Mouse (Mus musculus): ENCODE measurements around the gene Son. TPM values are rescaled to one million over a fixed set of nuclear protein-coding genes. Genes with fewer than 3 reads are reported as not detected.
"Not testable (repeated sequence)": the region's sequence is repeated elsewhere in the genome, so short reads cannot be mapped to it uniquely, and the experiment has no call there.

Gene Son
- polyA plus RNA-seq, 1 experiment from 2014 or later: 101 TPM

DNA sequence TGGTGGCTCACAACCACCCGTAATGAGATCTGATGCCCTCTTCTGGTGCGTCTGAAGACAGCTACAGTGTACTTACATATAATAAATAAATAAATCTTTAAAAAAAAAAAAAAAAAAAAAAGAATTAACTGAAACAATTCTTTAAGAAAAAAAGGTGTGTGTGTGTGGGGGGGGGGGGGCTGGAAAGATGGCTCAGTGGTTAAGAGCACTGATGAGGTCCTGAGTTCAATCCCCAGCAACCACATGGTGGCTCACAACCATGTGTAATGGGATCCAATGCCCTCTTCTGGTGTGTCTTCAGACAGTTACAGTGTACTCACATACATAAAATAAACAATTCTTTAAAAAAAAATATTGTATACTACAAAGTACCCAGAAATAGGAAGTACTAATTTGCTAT is 1.9 kb upstream of the Son start:
- H3K9me3 ChIP-seq (ENCODE audit: control insufficient read depth, low read length); ATAC-seq (replicated peaks; ENCODE audit: low FRiP score); DNase-seq (ENCODE audit: low spot score); H3K9ac ChIP-seq (ENCODE audit: low read depth, low read length); H3K27ac ChIP-seq (ENCODE audit: low read depth, low read length); H3K27me3 ChIP-seq (replicated peaks; ENCODE audit: control insufficient read depth, insufficient read depth, low read length): not testable (repeated sequence)
- peak overlapping the region; percentile 35; the same call in 1 of the 2 replicates for H3K4me2 ChIP-seq
- no CpG with 5 or more reads among the region's 2 CpGs for WGBS
- H3K4me1 ChIP-seq (replicated peaks; ENCODE audit: control insufficient read depth, insufficient read depth, low read length): peaks cover 15% of the 10 kb centered on the region
- peak overlapping the region; percentile 33; the same call in 1 of the 2 replicates for H3K4me3 ChIP-seq (ENCODE audit: low read depth, low read length)
- H3K36me3 ChIP-seq (ENCODE audit: control insufficient read depth, insufficient read depth, low read length): peaks cover 21% of the 10 kb centered on the region; the same call in 1 of the 2 replicates

DNA sequence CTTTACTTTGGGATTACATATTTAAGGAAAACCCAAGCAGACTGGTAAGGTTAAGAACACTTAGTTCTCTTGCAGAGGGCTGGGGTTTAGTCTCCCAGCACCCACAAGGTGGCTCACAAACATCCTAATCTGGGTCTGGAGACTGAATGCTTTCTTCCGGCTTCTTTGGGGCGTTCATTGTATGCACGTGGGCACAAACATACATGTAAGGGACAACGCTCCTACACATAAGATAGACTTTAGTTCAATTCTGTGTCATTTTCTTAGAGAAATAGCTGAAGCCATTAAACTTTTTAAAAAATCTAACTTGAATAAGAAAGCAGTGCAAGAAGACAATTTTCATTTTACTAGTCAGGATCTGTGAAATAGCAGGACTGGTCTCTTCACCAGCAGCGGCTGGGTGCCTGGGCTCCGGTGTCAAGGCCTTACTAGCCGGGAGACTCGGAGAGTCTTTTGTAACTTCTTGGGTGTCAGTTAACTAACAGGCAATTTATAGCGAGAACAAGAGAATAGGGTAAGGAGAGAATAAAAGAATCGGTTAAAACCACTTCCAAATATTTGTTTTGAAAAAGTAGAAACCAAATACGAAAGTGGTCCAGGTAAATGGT is 1.2 kb upstream of the Son start:
- Histone ChIP-seq H3K27me3 (replicated peaks; ENCODE audit: control insufficient read depth, insufficient read depth, low read length) (no peaks in the 10 kb centered on the region), H3K36me3 (ENCODE audit: control insufficient read depth, insufficient read depth, low read length) (peaks cover 22% of the 10 kb centered on the region; the same call in 1 of the 2 replicates)
- WGBS: under 1% methylated on average over 11 of the region's 11 CpGs

DNA sequence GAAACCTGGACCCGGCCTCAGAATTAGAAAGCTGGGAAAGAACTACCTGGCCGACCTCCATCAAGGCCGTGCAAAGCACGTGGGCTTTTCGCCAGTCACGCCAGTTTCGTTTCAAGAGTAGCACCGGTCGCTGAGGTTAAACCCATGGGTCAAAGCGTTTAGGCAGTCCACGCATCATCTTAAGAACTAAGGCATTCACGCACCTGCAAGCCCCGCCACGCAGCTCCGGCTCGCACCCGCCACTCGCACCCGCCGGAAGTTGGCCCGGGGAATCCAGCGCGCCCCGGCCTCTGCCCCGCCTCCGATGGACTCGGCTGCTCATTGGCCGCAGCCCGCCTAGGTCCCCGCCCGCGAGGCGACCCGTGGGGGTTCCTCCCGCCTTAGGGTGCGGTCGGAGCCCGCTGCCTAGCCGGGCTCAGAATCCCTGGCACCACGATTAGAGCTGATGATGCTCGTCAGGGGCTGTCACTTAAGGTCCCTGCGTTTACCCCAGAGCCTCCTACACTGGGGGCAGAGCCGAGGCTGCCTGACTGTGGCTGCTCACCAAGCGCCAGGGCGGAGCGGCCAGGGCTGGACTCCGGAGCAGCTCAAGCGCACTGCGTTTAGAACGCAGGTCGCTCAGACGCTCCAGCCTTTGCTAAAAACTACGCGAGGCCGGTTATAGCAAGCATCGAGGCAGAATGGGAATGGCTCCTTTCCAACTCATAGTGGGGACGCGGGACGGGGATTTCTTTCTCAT is 456 bp upstream of the Son start, which contains the start of gene Gart:
Gene Gart, minus strand, starts transcription at position 272 of the 739 bp plus-strand sequence.
- under 1% methylated on average over 59 of the region's 59 CpGs for WGBS
- Histone ChIP-seq H3K27me3 (replicated peaks; ENCODE audit: control insufficient read depth, insufficient read depth, low read length) (no peaks in the 10 kb centered on the region), H3K4me2 (peak within 1 kb of the TSS; percentile 99), H3K4me1 (replicated peaks; ENCODE audit: control insufficient read depth, insufficient read depth, low read length) (peaks cover 15% of the 10 kb centered on the region), H3K27ac (ENCODE audit: low read depth, low read length) (peak within 1 kb of the TSS; percentile 99), H3K9me3 (ENCODE audit: control insufficient read depth, low read length) (no peaks in the 10 kb centered on the region), H3K4me3 (ENCODE audit: low read depth, low read length) (peak within 1 kb of the TSS; percentile 83), H3K36me3 (ENCODE audit: control insufficient read depth, insufficient read depth, low read length) (peaks cover 20% of the 10 kb centered on the region), H3K9ac (ENCODE audit: low read depth, low read length) (peak within 1 kb of the TSS; percentile 96)
- DNase-seq (ENCODE audit: low spot score): peak; percentile 95
- peak; percentile 88 for ATAC-seq (replicated peaks; ENCODE audit: low FRiP score)

More for the DNA sequence above, 1.2 kb upstream of the Son start:
- ATAC-seq (replicated peaks; ENCODE audit: low FRiP score): no peak
- Histone ChIP-seq H3K9ac (ENCODE audit: low read depth, low read length) (peak overlapping the region; percentile 96), H3K4me3 (ENCODE audit: low read depth, low read length) (peak overlapping the region; percentile 83), H3K27ac (ENCODE audit: low read depth, low read length) (peak overlapping the region; percentile 99; the same call in 1 of the 2 replicates), H3K4me2 (peak overlapping the region; percentile 99), H3K4me1 (replicated peaks; ENCODE audit: control insufficient read depth, insufficient read depth, low read length) (peaks cover 15% of the 10 kb centered on the region), H3K9me3 (ENCODE audit: control insufficient read depth, low read length) (no peaks in the 10 kb centered on the region)
- DNase-seq (ENCODE audit: low spot score): no peak

DNA sequence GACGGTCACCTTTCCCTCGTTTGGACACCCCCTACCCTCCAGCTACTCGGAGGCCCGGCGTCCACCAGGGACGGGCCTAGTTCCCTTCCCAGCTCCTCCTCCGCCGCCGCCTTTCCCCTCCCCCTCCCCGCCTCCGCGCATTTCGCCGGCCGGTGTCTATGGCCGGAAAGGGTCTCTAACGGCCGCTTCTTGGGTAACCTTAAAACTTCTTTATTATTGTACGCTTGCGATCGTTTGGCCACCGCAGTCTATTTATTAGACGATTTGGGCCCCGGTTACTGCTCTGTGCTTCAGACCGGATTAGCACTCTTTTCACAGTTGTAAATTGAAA is 879 bp downstream of the Son start:
- H3K27me3 ChIP-seq (replicated peaks; ENCODE audit: control insufficient read depth, insufficient read depth, low read length): no peaks in the 10 kb centered on the region
- H3K36me3 ChIP-seq (ENCODE audit: control insufficient read depth, insufficient read depth, low read length): peaks cover 19% of the 10 kb centered on the region
- H3K4me1 ChIP-seq (replicated peaks; ENCODE audit: control insufficient read depth, insufficient read depth, low read length): peaks cover 19% of the 10 kb centered on the region
- peak overlapping the region; percentile 77 for H3K9ac ChIP-seq (ENCODE audit: low read depth, low read length)
- H3K4me2 ChIP-seq: peak overlapping the region; percentile 79
- WGBS: under 1% methylated on average over 25 of the region's 25 CpGs
- peak; percentile 61 for ATAC-seq (replicated peaks; ENCODE audit: low FRiP score)
- peak overlapping the region; percentile 92 for H3K27ac ChIP-seq (ENCODE audit: low read depth, low read length)
- H3K4me3 ChIP-seq (ENCODE audit: low read depth, low read length): peak overlapping the region; percentile 83
- H3K9me3 ChIP-seq (ENCODE audit: control insufficient read depth, low read length): no peaks in the 10 kb centered on the region
- DNase-seq (ENCODE audit: low spot score): peak; percentile 82

DNA sequence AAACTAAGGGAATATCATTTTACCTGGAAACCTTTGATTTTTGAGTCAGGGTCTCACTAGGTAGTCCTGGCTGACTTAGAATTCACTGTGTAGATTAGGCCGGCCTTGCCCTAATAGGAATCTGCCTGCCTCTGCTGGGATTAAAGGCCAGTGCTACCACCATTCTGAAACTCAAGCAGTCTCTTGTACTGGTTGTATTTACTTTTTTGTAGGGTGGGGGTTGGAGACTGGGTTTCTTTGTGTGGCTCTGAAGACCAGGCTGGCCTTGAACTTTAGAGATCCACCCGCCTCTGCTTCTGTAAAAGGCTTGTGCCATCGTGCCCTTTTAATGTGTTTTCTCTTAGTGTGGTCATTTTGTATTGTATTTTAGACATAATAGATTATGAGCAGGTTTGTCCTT is 1.9 kb downstream of the Son start:
- Histone ChIP-seq H3K36me3 (ENCODE audit: control insufficient read depth, insufficient read depth, low read length) (peaks cover 19% of the 10 kb centered on the region), H3K4me3 (ENCODE audit: low read depth, low read length) (peak overlapping the region; percentile 83), H3K9ac (ENCODE audit: low read depth, low read length) (peak overlapping the region; percentile 53), H3K4me2 (peak overlapping the region; percentile 79), H3K27me3 (replicated peaks; ENCODE audit: control insufficient read depth, insufficient read depth, low read length) (no peaks in the 10 kb centered on the region), H3K9me3 (ENCODE audit: control insufficient read depth, low read length) (no peaks in the 10 kb centered on the region), H3K4me1 (replicated peaks; ENCODE audit: control insufficient read depth, insufficient read depth, low read length) (peaks cover 18% of the 10 kb centered on the region), H3K27ac (ENCODE audit: low read depth, low read length) (no peak overlapping the region)
- DNase-seq (ENCODE audit: low spot score) (no peak), ATAC-seq (replicated peaks; ENCODE audit: low FRiP score) (no peak)
- WGBS: 42% methylated on average over 3 of the region's 3 CpGs

DNA sequence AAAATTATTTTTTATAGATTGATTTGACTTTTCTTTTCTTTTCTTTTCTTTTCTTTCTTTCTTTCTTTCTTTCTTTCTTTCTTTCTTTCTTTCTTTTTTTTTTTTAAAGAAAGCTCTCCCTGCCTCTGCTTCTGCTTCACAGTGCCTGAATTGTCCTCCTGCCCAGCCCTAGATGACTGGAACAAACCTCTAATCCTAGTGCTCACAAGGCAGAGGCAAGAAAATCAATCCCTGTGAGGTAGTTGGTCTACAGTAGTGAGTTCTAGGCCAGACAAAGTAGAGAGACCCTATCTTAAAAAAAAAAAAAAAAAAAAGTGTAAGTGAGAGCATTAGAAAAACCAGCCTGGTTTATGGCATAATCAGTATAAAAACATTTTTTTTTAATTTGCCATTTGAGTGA is 2.5 kb downstream of the Son start:
- Histone ChIP-seq H3K4me3 (ENCODE audit: low read depth, low read length) (no peak overlapping the region), H3K9me3 (ENCODE audit: control insufficient read depth, low read length) (no peaks in the 10 kb centered on the region), H3K36me3 (ENCODE audit: control insufficient read depth, insufficient read depth, low read length) (peaks cover 24% of the 10 kb centered on the region), H3K9ac (ENCODE audit: low read depth, low read length) (no peak overlapping the region), H3K4me1 (replicated peaks; ENCODE audit: control insufficient read depth, insufficient read depth, low read length) (peaks cover 13% of the 10 kb centered on the region), H3K27ac (ENCODE audit: low read depth, low read length) (no peak overlapping the region), H3K4me2 (peak overlapping the region; percentile 45), H3K27me3 (replicated peaks; ENCODE audit: control insufficient read depth, insufficient read depth, low read length) (no peaks in the 10 kb centered on the region)
- ATAC-seq (replicated peaks; ENCODE audit: low FRiP score) (no peak), DNase-seq (ENCODE audit: low spot score) (no peak)

DNA sequence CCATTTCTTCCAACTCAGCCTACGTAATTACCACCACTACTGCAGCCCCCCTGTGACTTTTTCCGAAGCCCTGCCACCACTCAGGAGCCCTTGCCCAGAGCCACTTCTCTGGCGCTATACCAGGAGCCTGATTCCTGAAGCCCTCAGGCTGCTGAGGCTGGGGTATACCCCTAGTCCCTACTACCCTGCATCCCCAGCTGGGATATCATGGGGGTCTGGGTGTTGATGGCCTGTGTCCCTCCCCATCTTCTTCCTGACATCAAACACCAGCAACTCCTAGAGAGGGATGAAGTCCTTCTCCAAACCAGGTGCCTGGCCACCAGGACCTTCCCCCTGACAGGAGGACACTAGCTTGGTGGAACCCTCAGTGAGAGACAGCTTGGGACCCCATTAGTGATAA is 4.9 kb downstream of the Son start:
- Histone ChIP-seq H3K4me2 (no peak overlapping the region), H3K36me3 (ENCODE audit: control insufficient read depth, insufficient read depth, low read length) (peaks cover 48% of the 10 kb centered on the region), H3K27ac (ENCODE audit: low read depth, low read length) (no peak overlapping the region), H3K4me3 (ENCODE audit: low read depth, low read length) (no peak overlapping the region), H3K27me3 (replicated peaks; ENCODE audit: control insufficient read depth, insufficient read depth, low read length) (no peaks in the 10 kb centered on the region), H3K9ac (ENCODE audit: low read depth, low read length) (no peak overlapping the region), H3K4me1 (replicated peaks; ENCODE audit: control insufficient read depth, insufficient read depth, low read length) (peaks cover 10% of the 10 kb centered on the region), H3K9me3 (ENCODE audit: control insufficient read depth, low read length) (no peaks in the 10 kb centered on the region)
- DNase-seq (ENCODE audit: low spot score) (no peak), ATAC-seq (replicated peaks; ENCODE audit: low FRiP score) (no peak)
- 97% methylated on average over 3 of the region's 3 CpGs for WGBS

DNA sequence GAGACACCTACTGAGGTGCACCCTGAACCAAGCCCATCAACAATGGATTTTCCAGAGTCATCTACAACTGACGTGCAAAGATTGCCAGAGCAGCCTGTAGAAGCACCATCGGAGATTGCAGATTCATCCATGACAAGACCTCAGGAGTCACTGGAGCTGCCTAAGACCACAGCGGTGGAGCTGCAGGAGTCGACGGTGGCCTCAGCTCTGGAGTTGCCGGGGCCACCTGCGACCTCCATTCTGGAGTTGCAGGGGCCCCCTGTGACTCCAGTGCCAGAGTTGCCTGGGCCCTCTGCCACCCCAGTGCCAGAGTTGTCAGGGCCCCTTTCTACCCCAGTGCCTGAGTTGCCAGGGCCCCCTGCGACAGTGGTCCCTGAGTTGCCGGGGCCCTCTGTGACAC is 8.0 kb downstream of the Son start:
- WGBS: 94% methylated on average over 9 of the region's 9 CpGs
- H3K9me3 ChIP-seq (ENCODE audit: control insufficient read depth, low read length): no peaks in the 10 kb centered on the region
- no peak overlapping the region for H3K9ac ChIP-seq (ENCODE audit: low read depth, low read length)
- H3K4me1 ChIP-seq (replicated peaks; ENCODE audit: control insufficient read depth, insufficient read depth, low read length): peaks cover 4% of the 10 kb centered on the region; the same call in 1 of the 2 replicates
- H3K4me3 ChIP-seq (ENCODE audit: low read depth, low read length): no peak overlapping the region
- peaks cover 79% of the 10 kb centered on the region for H3K36me3 ChIP-seq (ENCODE audit: control insufficient read depth, insufficient read depth, low read length)
- no peak overlapping the region for H3K4me2 ChIP-seq
- no peaks in the 10 kb centered on the region for H3K27me3 ChIP-seq (replicated peaks; ENCODE audit: control insufficient read depth, insufficient read depth, low read length)
- H3K27ac ChIP-seq (ENCODE audit: low read depth, low read length): no peak overlapping the region
- DNase-seq (ENCODE audit: low spot score) (no peak), ATAC-seq (replicated peaks; ENCODE audit: low FRiP score) (no peak)

Measured in liver, embryonic 11.5 days (tissue).